Mouse (Mus musculus): ENCODE measurements around the gene Taf1b.

DNA sequence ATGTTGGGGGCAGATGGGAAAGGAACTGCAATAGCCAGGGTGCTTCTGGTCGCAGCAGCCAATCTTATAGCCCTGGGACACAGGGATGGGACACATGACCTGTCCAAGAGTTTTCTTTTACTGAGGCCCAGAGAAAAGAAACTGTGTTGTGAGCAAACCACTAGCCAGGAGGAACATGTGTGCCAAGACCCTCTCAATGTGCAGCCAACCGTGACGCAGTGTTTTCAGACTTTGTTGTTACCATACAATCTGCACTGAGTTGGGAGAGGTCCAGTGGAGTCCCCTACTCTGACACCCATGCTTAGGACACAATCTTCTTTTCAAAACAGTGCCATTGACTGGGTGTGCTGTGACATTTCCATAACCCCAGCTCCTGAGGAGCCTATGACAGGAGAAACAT lies 69.4 kb downstream of the Taf1b start:
- TF ChIP-seq TAL1 (IDR thresholded peaks at IDR 0.05; ENCODE audit: low read length) (no peak), GATA1 (IDR thresholded peaks at IDR 0.05; ENCODE audit: low read length) (no peak)
